Mouse (Mus musculus): Measurements from ENCODE around the gene Ndufa1. TPM values are rescaled to one million over a fixed set of nuclear protein-coding genes. Genes with fewer than 3 reads are reported as not detected.
A peak's percentile ranks its signal among the peaks of the same experiment; 100 is the strongest.
"Not testable (repeated sequence)": the region's sequence is repeated elsewhere in the genome, so short reads cannot be mapped to it uniquely, and the experiment has no call there.

Ndufa1 gene
- 730 and 823 TPM in 2 replicates for polyA plus RNA-seq (2015; fragmentation: Nextera tagmentation; extraction: Ambion mirVana)

- Histone ChIP-seq H3K9me3 (no peaks in the 10 kb centered on the region), H3K4me3 (peak within 1 kb of the TSS; percentile 62), H3K9ac (peak within 1 kb of the TSS; percentile 50), H3K36me3 (no peaks in the 10 kb centered on the region), H3K4me2 (peak within 1 kb of the TSS; percentile 56), H3K4me1 (replicated peaks) (peaks cover 9% of the 10 kb centered on the region), H3K27me3 (no peaks in the 10 kb centered on the region), H3K27ac (replicated peaks) (peak within 1 kb of the TSS; percentile 86)
- ATAC-seq (ENCODE audit: low FRiP score, low read depth), result peak; percentile 92
- 21% methylated on average over 62 of the region's 63 CpGs for WGBS
Observed at GRCm38 (mm10) chrX:37191105-37191743, at the start of gene Ndufa1, which contains the start of gene Rnf113a1. TSS of gene Ndufa1 (minus strand) at chrX:37191163. TSS of gene Rnf113a1 (plus strand) at chrX:37191245.

- not testable (repeated sequence) for H3K9ac ChIP-seq; H3K4me3 ChIP-seq; H3K4me1 ChIP-seq (replicated peaks); H3K9me3 ChIP-seq; ATAC-seq (ENCODE audit: low FRiP score, low read depth); H3K27ac ChIP-seq (replicated peaks); H3K4me2 ChIP-seq; H3K27me3 ChIP-seq; H3K36me3 ChIP-seq
- 70% methylated on average over 1 of the region's 1 CpGs for WGBS
Observed at GRCm38 (mm10) chrX:37222158-37222557, 31.2 kb upstream of the Ndufa1 start, which contains the start of gene Rhox1. TSS of gene Rhox1 (minus strand) at chrX:37222258.

- Histone ChIP-seq H3K4me3 (no peak within 1 kb of the TSS), H3K4me2 (no peak within 1 kb of the TSS), H3K4me1 (replicated peaks) (no peaks in the 10 kb centered on the region), H3K9ac (no peak within 1 kb of the TSS), H3K27me3 (no peaks in the 10 kb centered on the region), H3K27ac (replicated peaks) (no peak within 1 kb of the TSS), H3K36me3 (no peaks in the 10 kb centered on the region), H3K9me3 (no peaks in the 10 kb centered on the region)
- 89% methylated on average over 10 of the region's 10 CpGs for WGBS
- no peak for ATAC-seq (ENCODE audit: low FRiP score, low read depth)
Observed at GRCm38 (mm10) chrX:37210941-37211340, 20.0 kb upstream of the Ndufa1 start, which contains the start of gene Gm9. TSS of gene Gm9 (minus strand) at chrX:37211041.

GRCm38 (mm10) chrX:37198676-37199075, 7.7 kb upstream of the Ndufa1 start:
- no peak for ATAC-seq (ENCODE audit: low FRiP score, low read depth)
- Histone ChIP-seq H3K4me1 (replicated peaks) (no peaks in the 10 kb centered on the region), H3K27me3 (no peaks in the 10 kb centered on the region), H3K36me3 (no peaks in the 10 kb centered on the region), H3K4me2 (no peak overlapping the region), H3K4me3 (no peak overlapping the region), H3K27ac (replicated peaks) (no peak overlapping the region), H3K9me3 (no peaks in the 10 kb centered on the region), H3K9ac (no peak overlapping the region)
- WGBS, result 72% methylated on average over 8 of the region's 8 CpGs

GRCm38 (mm10) chrX:37191744-37192379, 899 bp upstream of the Ndufa1 start:
- Histone ChIP-seq H3K4me3 (peak overlapping the region; percentile 62), H3K4me2 (peak overlapping the region; percentile 56), H3K9ac (peak overlapping the region; percentile 50), H3K4me1 (replicated peaks) (peaks cover 9% of the 10 kb centered on the region), H3K9me3 (no peaks in the 10 kb centered on the region), H3K36me3 (no peaks in the 10 kb centered on the region), H3K27ac (replicated peaks) (peak overlapping the region; percentile 86), H3K27me3 (no peaks in the 10 kb centered on the region)
- peak; percentile 43; the same call in 1 of the 2 replicates for ATAC-seq (ENCODE audit: low FRiP score, low read depth)
- 28% methylated on average over 28 of the region's 28 CpGs for WGBS

- H3K36me3 ChIP-seq, result no peaks in the 10 kb centered on the region
- H3K4me3 ChIP-seq, result peak overlapping the region; percentile 62
- H3K27ac ChIP-seq (replicated peaks), result peak overlapping the region; percentile 86
- peaks cover 9% of the 10 kb centered on the region for H3K4me1 ChIP-seq (replicated peaks)
- ATAC-seq (ENCODE audit: low FRiP score, low read depth), result no peak
- peak overlapping the region; percentile 56 for H3K4me2 ChIP-seq
- H3K9me3 ChIP-seq, result no peaks in the 10 kb centered on the region
- peak overlapping the region; percentile 50 for H3K9ac ChIP-seq
- WGBS, result 25% methylated on average over 20 of the region's 20 CpGs
- H3K27me3 ChIP-seq, result no peaks in the 10 kb centered on the region
Observed at GRCm38 (mm10) chrX:37190755-37191104, 233 bp downstream of the Ndufa1 start.

- WGBS, result 74% methylated on average over 8 of the region's 8 CpGs
Observed at GRCm38 (mm10) chrX:37184401-37184800, 6.6 kb downstream of the Ndufa1 start.

GRCm38 (mm10) chrX:37168742-37169141, 22.2 kb downstream of the Ndufa1 start, which contains the start of gene Akap14:
TSS of gene Akap14 (minus strand) at chrX:37168842.
- no peak within 1 kb of the TSS for H3K4me3 ChIP-seq
- WGBS, result 41% methylated on average over 5 of the region's 5 CpGs
- 0 out of 2 replicates have a peak, but pooled peaks have one; percentile 38 for ATAC-seq (ENCODE audit: low FRiP score, low read depth)

More at GRCm38 (mm10) chrX:37184401-37184800, 6.6 kb downstream of the Ndufa1 start:
- H3K27ac ChIP-seq (replicated peaks); ATAC-seq (ENCODE audit: low FRiP score, low read depth); H3K4me2 ChIP-seq; H3K9ac ChIP-seq; H3K36me3 ChIP-seq; H3K9me3 ChIP-seq; H3K4me1 ChIP-seq (replicated peaks); H3K27me3 ChIP-seq; H3K4me3 ChIP-seq: not testable (repeated sequence)

GRCm38 (mm10) chrX:37167085-37167484, 23.9 kb downstream of the Ndufa1 start:
- no peaks in the 10 kb centered on the region for H3K9me3 ChIP-seq
- no peak overlapping the region for H3K4me3 ChIP-seq
- no peak for ATAC-seq (ENCODE audit: low FRiP score, low read depth)
- no peaks in the 10 kb centered on the region for H3K27me3 ChIP-seq
- no peak overlapping the region for H3K4me2 ChIP-seq
- H3K27ac ChIP-seq (replicated peaks), result no peak overlapping the region
- no peaks in the 10 kb centered on the region for H3K4me1 ChIP-seq (replicated peaks)
- no peaks in the 10 kb centered on the region for H3K36me3 ChIP-seq
- no peak overlapping the region for H3K9ac ChIP-seq
- 27% methylated on average over 3 of the region's 3 CpGs for WGBS

More at GRCm38 (mm10) chrX:37168742-37169141, 22.2 kb downstream of the Ndufa1 start, which contains the start of gene Akap14:
- Histone ChIP-seq H3K27me3 (no peaks in the 10 kb centered on the region), H3K4me2 (no peak within 1 kb of the TSS), H3K36me3 (no peaks in the 10 kb centered on the region), H3K9ac (no peak within 1 kb of the TSS), H3K27ac (replicated peaks) (no peak within 1 kb of the TSS), H3K4me1 (replicated peaks) (no peaks in the 10 kb centered on the region), H3K9me3 (no peaks in the 10 kb centered on the region)

- Histone ChIP-seq H3K9ac (no peak overlapping the region), H3K27ac (replicated peaks) (no peak overlapping the region), H3K9me3 (no peaks in the 10 kb centered on the region), H3K36me3 (no peaks in the 10 kb centered on the region), H3K4me2 (no peak overlapping the region), H3K27me3 (no peaks in the 10 kb centered on the region), H3K4me3 (no peak overlapping the region), H3K4me1 (replicated peaks) (no peaks in the 10 kb centered on the region)
- ATAC-seq (ENCODE audit: low FRiP score, low read depth), result no peak
- WGBS, result 71% methylated on average over 18 of the region's 18 CpGs
Observed at GRCm38 (mm10) chrX:37163115-37163514, 27.8 kb downstream of the Ndufa1 start.

- 65% methylated on average over 10 of the region's 10 CpGs for WGBS
- H3K27me3 ChIP-seq, result no peaks in the 10 kb centered on the region
- no peaks in the 10 kb centered on the region for H3K36me3 ChIP-seq
- H3K9ac ChIP-seq, result no peak overlapping the region
- no peak overlapping the region for H3K4me2 ChIP-seq
- no peaks in the 10 kb centered on the region for H3K4me1 ChIP-seq (replicated peaks)
- H3K4me3 ChIP-seq, result no peak overlapping the region
- no peaks in the 10 kb centered on the region for H3K9me3 ChIP-seq
- ATAC-seq (ENCODE audit: low FRiP score, low read depth), result no peak
- no peak overlapping the region for H3K27ac ChIP-seq (replicated peaks)
Observed at GRCm38 (mm10) chrX:37161169-37161568, 29.8 kb downstream of the Ndufa1 start.

GRCm38 (mm10) chrX:37157839-37158238, 33.1 kb downstream of the Ndufa1 start:
- H3K27ac ChIP-seq (replicated peaks), result no peak overlapping the region
- no peaks in the 10 kb centered on the region for H3K36me3 ChIP-seq
- H3K9ac ChIP-seq, result no peak overlapping the region
- H3K4me1 ChIP-seq (replicated peaks), result no peaks in the 10 kb centered on the region
- no peak overlapping the region for H3K4me3 ChIP-seq
- H3K9me3 ChIP-seq, result no peaks in the 10 kb centered on the region
- no peak overlapping the region for H3K4me2 ChIP-seq
- WGBS, result 59% methylated on average over 4 of the region's 4 CpGs
- H3K27me3 ChIP-seq, result no peaks in the 10 kb centered on the region
- ATAC-seq (ENCODE audit: low FRiP score, low read depth), result no peak
